Mouse (Mus musculus) heart, adult 2 months (tissue): ENCODE measurements at regions not wholly inside any gene's neighbourhood (a gene's known extent, or its start where the extent isn't known, plus 50 kb on each side); places are given as distances from the start of the nearest gene placed in this dataset.

ENCODE experiments used
- CTCF ChIP-seq: fragments of 200-600 bp; IDR thresholded peaks from 2 replicates; pipeline ENCODE4 v1.8.1; 2022; ENCODE audit warnings: antibody characterized with exemption, mild to moderate bottlenecking, moderate library complexity
- POLR2A ChIP-seq: fragments of 200-500 bp; IDR thresholded peaks from 2 replicates; pipeline ENCODE4 v1.6.1; 2011; ENCODE audit warnings: mild to moderate bottlenecking, low read depth, low read length, control low read depth; ENCODE audit not compliant: insufficient read depth

- TF ChIP-seq CTCF, result peak; percentile 30
- TF ChIP-seq POLR2A, result no peak
Measured at GRCm38 (mm10) chr4:142638057-142638456, 398.9 kb upstream of the Kazn start.
